Mouse (Mus musculus) embryonic fibroblast, embryonic 13.5 days (primary cell): ENCODE results near the gene Ppfibp2.

Source experiments
- CTCF ChIP-seq: IDR thresholded peaks from 2 replicates; pipeline ENCODE4 v1.5.1; 2011; ENCODE audit warnings: mild to moderate bottlenecking, control low read depth, low read length, moderate library complexity, borderline replicate concordance; ENCODE audit not compliant: insufficient read depth
- POLR2A ChIP-seq: IDR thresholded peaks from 2 replicates; pipeline ENCODE4 v1.6.1; 2011; ENCODE audit warnings: low read depth, mild to moderate bottlenecking, control low read depth, low read length, moderate library complexity

DNA sequence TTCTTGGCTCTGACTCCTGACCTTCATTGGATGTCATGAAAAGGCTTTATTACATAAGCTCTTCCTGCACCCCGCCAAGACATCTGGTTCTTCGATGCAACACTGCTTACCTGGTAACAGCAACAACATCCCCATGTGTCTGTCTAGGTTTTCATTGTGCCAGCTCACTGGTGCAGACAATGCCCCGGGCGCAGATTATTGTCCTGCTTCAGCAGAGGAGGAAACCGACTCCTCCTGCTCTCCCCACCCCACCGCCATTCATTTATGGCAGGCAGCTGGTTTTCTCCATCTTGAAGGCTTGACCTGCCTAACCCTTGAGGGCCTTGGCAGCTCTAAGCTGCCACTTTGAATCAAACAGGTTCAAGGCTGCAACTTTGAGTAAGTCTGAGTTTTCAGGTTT lies 7.9 kb downstream of the Ppfibp2 start:
- TF ChIP-seq CTCF (no peak), POLR2A (no peak)
